ENCODE assay signal across 14 mouse cellular contexts in genomic region chr16:92928201-92928600, GRCm38 (mm10).
DNase-seq lines count a peak whose midpoint lies in the region; ATAC-seq and TF ChIP-seq lines count a peak whose summit lies in the region.
"Had no signal": no experiment of that assay in that cellular context is flagged by ENCODE, and none has a peak within 500 bp of the region (broad histone marks: within the 10 kb centered on the region; RNA-seq: fewer than 3 reads in every experiment).

No protein-coding gene starts in this region.

- no peaks in the 10 kb centered on the region for H3K9me3 ChIP-seq in forebrain, embryonic 11.5 days (ENCODE audit: control insufficient read depth, low read length)
- no peaks in the 10 kb centered on the region for H3K9me3 ChIP-seq in forebrain, postnatal 0 days (ENCODE audit: low read length)
- H3K9me3 ChIP-seq: hindbrain, embryonic 15.5 days; megakaryocyte, embryonic 14.5 days had no signal

- no peaks in the 10 kb centered on the region for H3K36me3 ChIP-seq in forebrain, embryonic 11.5 days (ENCODE audit: control insufficient read depth, insufficient read depth, low read length)
- no peaks in the 10 kb centered on the region for H3K36me3 ChIP-seq in forebrain, postnatal 0 days (ENCODE audit: insufficient read depth)
- H3K36me3 ChIP-seq: hindbrain, embryonic 15.5 days had no signal

- no peak overlapping the region for H3K27ac ChIP-seq in forebrain, embryonic 11.5 days (ENCODE audit: low read depth, low read length)
- H3K27ac ChIP-seq in forebrain, postnatal 0 days (ENCODE audit: low read depth, low read length): no peak overlapping the region
- H3K27ac ChIP-seq: hindbrain, embryonic 15.5 days had no signal

- H3K4me2 ChIP-seq in forebrain, embryonic 11.5 days (ENCODE audit: low read depth, low read length, severe bottlenecking): no peak overlapping the region
- H3K4me2 ChIP-seq in forebrain, postnatal 0 days (ENCODE audit: low read depth): no peak overlapping the region
- H3K4me2 ChIP-seq: hindbrain, embryonic 15.5 days had no signal

- peak; percentile 50 for DNase-seq in forebrain, embryonic 11.5 days (ENCODE audit: low spot score)
- DNase-seq in forebrain, postnatal 0 days: no peak
- peak; percentile 17 to 46 for DNase-seq in thymus, adult 18-20 months
- DNase-seq in frontal cortex, adult 2 months (ENCODE audit: extremely low spot score in 1 of 2, low spot score in 1 of 2): no peak
- DNase-seq in adrenal gland, postnatal 36 days: no peak
- DNase-seq: cerebellum, adult 9-11 months; heart, adult 11 months; kidney, postnatal 36 days had no signal

- H3K9ac ChIP-seq in forebrain, embryonic 11.5 days (ENCODE audit: low read length): no peak overlapping the region
- H3K9ac ChIP-seq in forebrain, postnatal 0 days: no peak overlapping the region
- H3K9ac ChIP-seq: hindbrain, embryonic 15.5 days had no signal

- H3K27me3 ChIP-seq in forebrain, embryonic 11.5 days (ENCODE audit: control insufficient read depth, insufficient read depth, low read length): no peaks in the 10 kb centered on the region
- no peaks in the 10 kb centered on the region for H3K27me3 ChIP-seq in forebrain, postnatal 0 days (ENCODE audit: insufficient read depth, low read length)
- H3K27me3 ChIP-seq: hindbrain, embryonic 15.5 days; Patski had no signal

- no peak for ATAC-seq in forebrain, embryonic 11.5 days (replicated peaks; ENCODE audit: low FRiP score)
- ATAC-seq in forebrain, postnatal 0 days: no peak
- peak; percentile 49 for ATAC-seq in activated CD4-positive, CD25-positive, alpha-beta regulatory T cell, adult 4 months
- peak; percentile 43; the same call in 1 of the 2 replicates for ATAC-seq in granulocyte monocyte progenitor cell, adult 5-6 weeks (replicated peaks; ENCODE audit: poor library complexity, severe bottlenecking)
- no peak for ATAC-seq in cerebellum, adult (ENCODE audit: insufficient number of reproducible peaks, low FRiP score, low TSS enrichment)
- ATAC-seq: Patski had no signal

- 62% methylated on average over 7 of the region's 7 CpGs for WGBS in forebrain, embryonic 11.5 days
- 74% methylated on average over 7 of the region's 7 CpGs for WGBS in forebrain, postnatal 0 days

- no peak for TF ChIP-seq CTCF in forebrain, postnatal 0 days (IDR thresholded peaks at IDR 0.05; ENCODE audit: low read depth)

- no peaks in the 10 kb centered on the region for H3K4me1 ChIP-seq in forebrain, embryonic 11.5 days (replicated peaks; ENCODE audit: control insufficient read depth, insufficient read depth, low read length)
- no peaks in the 10 kb centered on the region for H3K4me1 ChIP-seq in forebrain, postnatal 0 days (ENCODE audit: insufficient read depth)
- H3K4me1 ChIP-seq: hindbrain, embryonic 15.5 days had no signal

- no peak overlapping the region for H3K4me3 ChIP-seq in forebrain, embryonic 11.5 days (ENCODE audit: low read depth, low read length)
- H3K4me3 ChIP-seq in forebrain, postnatal 0 days (ENCODE audit: low read depth, low read length): no peak overlapping the region
- H3K4me3 ChIP-seq: hindbrain, embryonic 15.5 days had no signal

Comparison
In these comparisons a context has a peak if more than half of its experiments do, and no peak if none do; other contexts are left out.
1. DNase-seq: peak in forebrain, embryonic 11.5 days (single experiment) and thymus, adult 18-20 months (2 of 2); none in forebrain, postnatal 0 days (single experiment), frontal cortex, adult 2 months (0 of 2) and adrenal gland, postnatal 36 days (0 of 2).
2. ATAC-seq: peak in activated CD4-positive, CD25-positive, alpha-beta regulatory T cell, adult 4 months (single experiment) and granulocyte monocyte progenitor cell, adult 5-6 weeks (single experiment); none in forebrain, embryonic 11.5 days (single experiment), forebrain, postnatal 0 days (single experiment) and cerebellum, adult (single experiment).